Mouse (Mus musculus): ENCODE measurements around the gene Slc24a2.

DNA sequence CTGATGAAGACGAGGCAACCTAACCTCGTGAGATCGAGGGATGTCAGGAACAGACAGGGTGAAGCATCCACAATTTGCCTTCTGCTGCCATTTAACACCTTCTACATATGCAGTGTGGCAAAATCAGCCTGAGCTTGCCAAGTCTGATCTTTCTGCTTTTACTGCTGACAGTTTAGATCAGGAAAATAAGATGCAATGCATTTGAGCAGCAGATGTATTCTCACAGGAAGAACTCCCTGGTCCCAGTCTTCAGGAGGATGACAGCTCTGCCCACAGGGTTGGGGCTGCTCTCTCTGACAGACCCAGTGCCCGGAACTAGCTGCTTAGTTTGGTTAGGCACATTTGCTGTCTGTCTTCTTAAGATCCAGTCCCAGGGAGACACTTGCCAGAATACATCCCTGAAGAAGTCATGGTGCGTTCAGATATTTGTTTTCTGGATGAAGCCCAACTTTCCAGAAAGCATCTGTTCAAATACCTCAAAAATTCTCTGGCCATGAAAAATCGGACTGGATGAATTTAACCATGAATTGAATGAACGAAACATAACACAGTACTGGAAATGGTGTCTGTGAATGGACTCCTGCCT is 188.8 kb downstream of the Slc24a2 start:
- no peak for TF ChIP-seq POLR2AphosphoS5 (IDR thresholded peaks at IDR 0.05; ENCODE audit: borderline replicate concordance, low read depth, low read length)
- no peak for TF ChIP-seq POLR2A (IDR thresholded peaks at IDR 0.05; ENCODE audit: control insufficient read depth in 1 of 2, insufficient read depth in 1 of 2, low read depth in 1 of 2, low read length in 2 of 2, poor library complexity in 1 of 2)
- TF ChIP-seq CTCF (IDR thresholded peaks at IDR 0.05 in 2 of 3, conservative IDR thresholded peaks at IDR 0.05 in 1 of 3; ENCODE audit: control insufficient read depth in 1 of 3, insufficient read depth in 1 of 3, low read depth in 2 of 3, low read length in 3 of 3, poor library complexity in 1 of 3, severe bottlenecking in 1 of 3) = no peak
- TF ChIP-seq MAX (IDR thresholded peaks at IDR 0.05; ENCODE audit: low read length) = no peak
- TF ChIP-seq TAL1 (IDR thresholded peaks at IDR 0.05; ENCODE audit: low read length) = no peak
- TF ChIP-seq KAT2A (conservative IDR thresholded peaks at IDR 0.05; ENCODE audit: low read depth, low read length) = no peak
- TF ChIP-seq HCFC1 (IDR thresholded peaks at IDR 0.05; ENCODE audit: low read depth, low read length) = no peak

Measured in MEL (cell line).